Mouse (Mus musculus): Measurements from ENCODE around the gene Gabarap.

DNA sequence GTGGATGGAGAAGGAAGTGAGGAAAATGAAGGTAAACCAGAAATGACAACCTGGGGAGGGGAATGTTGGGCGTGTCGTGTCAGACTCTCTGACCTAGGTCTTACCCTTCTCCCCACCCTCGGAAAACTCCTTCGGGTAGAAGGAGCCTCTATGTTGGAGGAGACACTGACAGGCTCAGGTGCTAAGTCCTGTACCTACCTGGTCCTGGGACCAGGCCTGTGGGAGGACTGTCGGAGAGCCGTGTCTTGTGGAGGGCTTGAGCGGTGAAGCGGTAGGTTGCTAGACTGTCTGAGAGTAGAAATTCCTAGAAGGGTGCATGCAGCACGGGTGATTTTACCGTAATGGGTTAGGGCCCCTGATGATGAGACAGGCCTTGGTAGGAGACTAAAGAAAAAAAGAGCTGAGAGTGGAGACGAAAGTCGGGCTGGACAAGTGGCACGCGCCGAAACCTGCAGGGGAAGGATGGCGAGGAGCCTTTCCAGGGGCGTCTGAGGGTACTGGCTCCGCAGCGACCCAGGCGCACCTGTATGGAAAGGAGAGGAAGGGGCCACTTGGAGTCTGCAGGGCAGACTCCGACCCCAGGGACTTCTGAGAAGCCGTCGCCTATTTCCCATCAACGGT is 26.2 kb upstream of the Gabarap start, which contains the start of gene Cldn7:
- no peak for TF ChIP-seq ZC3H11A (IDR thresholded peaks at IDR 0.05; ENCODE audit: borderline replicate concordance, low read depth, low read length)
- no peak for TF ChIP-seq HCFC1 (IDR thresholded peaks at IDR 0.05; ENCODE audit: borderline replicate concordance, insufficient read depth, low read length)
